Mouse (Mus musculus): ENCODE measurements around the gene Trex1.

DNA sequence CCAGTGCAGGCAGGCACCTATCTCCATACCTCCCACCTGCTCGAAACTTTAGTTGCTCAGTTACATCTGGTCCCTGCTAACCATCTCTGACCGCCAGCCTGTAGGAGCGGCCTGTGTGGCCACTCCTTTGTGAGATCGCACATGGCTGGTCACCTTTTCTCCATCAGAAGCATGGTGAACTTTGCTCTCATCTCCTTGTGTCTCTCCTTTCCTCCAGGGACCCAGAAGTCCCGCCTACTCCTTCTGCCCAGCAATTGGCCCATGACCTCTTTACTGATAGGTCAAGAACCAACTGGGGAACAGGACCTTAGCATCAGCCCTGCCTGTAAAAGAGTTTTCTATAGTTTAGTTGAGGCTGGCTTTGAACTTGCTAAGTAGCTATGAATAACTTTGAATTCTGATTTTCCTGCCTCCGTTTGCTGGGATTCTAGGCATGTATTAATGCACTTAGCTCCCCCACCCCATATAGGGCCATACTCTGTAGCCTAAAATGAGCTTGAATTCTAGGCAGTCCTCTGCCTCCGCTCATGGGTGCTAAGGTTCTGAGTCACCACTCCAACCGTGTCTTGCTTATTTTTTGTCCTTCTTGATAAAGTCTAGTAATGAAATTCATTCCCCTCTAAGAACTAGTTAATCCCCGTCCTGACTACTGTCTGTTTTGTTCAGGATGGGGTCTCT lies 9.4 kb downstream of the Trex1 start:
- TF ChIP-seq CTCF (IDR thresholded peaks at IDR 0.05; ENCODE audit: insufficient read depth, low read length): no peak
- TF ChIP-seq POLR2A (IDR thresholded peaks at IDR 0.05; ENCODE audit: borderline replicate concordance, extremely low read depth, low read depth, low read length): no peak
